Mouse (Mus musculus) E14TG2a.4 (cell line): ENCODE measurements at regions not wholly inside any gene's neighbourhood (a gene's known extent, or its start where the extent isn't known, plus 50 kb on each side); places are given as distances from the start of the nearest gene placed in this dataset.

Experiments used
- CTCF ChIP-seq: conservative IDR thresholded peaks from 2 replicates; pipeline ENCODE4 v1.5.1; 2014; ENCODE audit warnings: low read length
- NANOG ChIP-seq: IDR thresholded peaks from 2 replicates; pipeline ENCODE4 v1.6.1; 2014; ENCODE audit warnings: borderline replicate concordance, low read length, mixed read lengths

GRCm38 (mm10) chr5:64516115-64516665 lies 287.0 kb upstream of the Klf3 start:
- TF ChIP-seq CTCF (no peak), NANOG (no peak)
